Mouse (Mus musculus) testis, postnatal 10 days (tissue): ENCODE results near the gene Cox6b2.
"Not testable (repeated sequence)": the region's sequence is repeated elsewhere in the genome, so short reads cannot be mapped to it uniquely, and the experiment has no call there.

Experiments used
- DNase-seq: peaks from one replicate; pipeline ENCODE4 v3.0.0; 2021; ENCODE audit warnings: low spot score

Gene Cox6b2

GRCm38 (mm10) chr7:4752821-4753570, at the start of gene Cox6b2:
Cox6b2 (minus strand) TSS chr7:4753094.
- peak; percentile 94 for DNase-seq

GRCm38 (mm10) chr7:4802247-4802646, 49.4 kb upstream of the Cox6b2 start:
- no peak for DNase-seq

DNA sequence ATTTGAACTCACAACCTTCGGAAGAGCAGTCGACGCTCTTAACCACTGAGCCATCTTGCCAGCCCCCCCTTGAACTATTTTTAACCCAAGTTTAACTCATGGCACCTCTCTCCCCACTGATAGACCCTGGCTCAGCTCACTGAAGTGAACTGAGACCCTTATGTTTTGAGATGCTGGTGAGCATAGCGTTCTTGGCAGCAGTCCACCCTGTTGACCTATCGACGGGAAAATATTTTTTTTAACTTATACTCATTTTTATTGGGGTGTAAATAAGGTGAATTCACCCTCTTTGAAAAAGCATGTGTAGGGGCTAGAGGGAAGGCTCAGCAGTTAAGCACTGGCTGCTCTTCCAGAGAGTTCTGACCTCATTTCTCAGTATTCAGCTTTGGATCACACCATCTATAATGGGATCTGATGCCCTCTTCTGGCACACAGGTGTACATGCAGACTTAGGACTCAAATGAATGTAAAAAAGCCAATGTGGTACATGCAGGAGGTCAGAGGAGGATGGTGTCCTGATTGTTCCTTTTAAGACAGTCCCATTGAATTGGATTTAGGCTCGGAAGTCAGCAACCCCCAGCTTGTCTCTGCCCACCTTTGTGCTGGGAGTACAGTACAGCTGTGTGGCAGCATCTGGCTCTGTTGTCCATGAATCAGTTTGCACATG, 43.0 kb upstream of the Cox6b2 start:
- DNase-seq, result peak; percentile 52

- DNase-seq, result no peak
Measured at GRCm38 (mm10) chr7:4794631-4795168, 41.8 kb upstream of the Cox6b2 start.

DNA sequence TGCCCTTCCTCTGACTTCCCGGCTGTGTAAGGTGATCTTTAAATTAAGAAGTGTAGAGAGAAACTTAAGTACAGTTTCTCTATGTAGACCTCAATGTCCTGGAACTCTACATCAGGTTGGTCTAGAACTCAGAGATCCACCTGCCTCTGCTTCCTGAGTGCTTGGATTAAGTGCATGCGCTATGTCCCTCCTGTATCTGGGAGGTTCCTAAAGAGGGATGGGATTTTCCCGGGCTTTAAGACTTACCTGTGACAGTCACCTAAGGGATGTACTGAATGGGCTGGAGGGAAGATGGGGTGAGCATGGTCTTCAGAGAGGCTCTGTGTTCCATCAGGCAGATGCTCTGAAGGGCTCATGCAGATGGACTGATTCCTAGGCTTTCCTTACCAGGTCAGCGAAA, 40.8 kb upstream of the Cox6b2 start:
- no peak for DNase-seq

- not testable (repeated sequence) for DNase-seq
Measured at GRCm38 (mm10) chr7:4793248-4793647, 40.4 kb upstream of the Cox6b2 start.

DNA sequence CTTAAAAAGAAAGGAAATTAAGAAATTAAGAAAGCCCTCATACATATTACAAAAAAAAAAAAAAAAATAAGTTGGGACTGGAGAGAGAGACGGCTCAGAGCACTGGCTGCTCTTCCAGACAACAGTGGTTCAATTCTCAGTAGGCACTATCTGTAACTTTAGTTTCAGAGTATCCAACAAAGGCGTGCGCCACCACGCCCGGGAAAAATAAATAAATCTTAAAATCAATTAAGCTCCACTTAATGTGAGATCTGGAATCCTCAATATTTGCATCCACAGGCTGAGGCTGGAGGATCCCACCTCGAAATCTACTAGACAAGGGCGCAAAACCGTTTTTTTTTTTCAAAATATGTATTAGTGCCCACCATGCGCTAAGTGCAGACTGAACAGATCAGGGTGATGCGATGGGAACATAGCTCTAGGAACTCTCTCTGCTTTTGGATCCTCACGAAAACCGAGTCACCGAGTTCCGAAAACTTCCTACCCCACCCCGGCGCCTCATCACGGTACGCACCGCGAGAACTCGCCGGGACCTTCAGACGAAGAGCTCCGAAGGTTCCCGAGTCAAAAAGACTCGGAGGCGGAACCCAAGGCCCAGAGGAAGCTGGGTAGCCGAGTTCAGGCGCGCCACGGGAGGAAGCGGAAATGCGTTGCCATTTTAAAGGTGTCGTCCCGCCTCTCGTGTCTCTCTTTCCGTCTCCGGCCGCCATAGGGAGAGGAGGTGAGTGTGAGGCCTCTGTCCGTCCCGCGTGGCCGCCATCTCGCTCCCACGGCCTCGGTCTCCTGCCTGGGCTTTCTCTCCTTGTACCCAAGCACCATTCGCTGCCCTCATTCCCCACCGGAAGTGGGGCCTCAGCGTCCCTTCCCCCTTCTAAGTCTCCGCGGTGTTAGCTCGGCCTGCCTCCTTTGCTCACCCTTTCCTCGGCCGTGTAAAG, 39.7 kb upstream of the Cox6b2 start, which contains the start of gene Rpl28:
Rpl28 (plus strand) TSS at position 597 of the 935 bp plus-strand sequence.
- DNase-seq, result peak; percentile 94

DNA sequence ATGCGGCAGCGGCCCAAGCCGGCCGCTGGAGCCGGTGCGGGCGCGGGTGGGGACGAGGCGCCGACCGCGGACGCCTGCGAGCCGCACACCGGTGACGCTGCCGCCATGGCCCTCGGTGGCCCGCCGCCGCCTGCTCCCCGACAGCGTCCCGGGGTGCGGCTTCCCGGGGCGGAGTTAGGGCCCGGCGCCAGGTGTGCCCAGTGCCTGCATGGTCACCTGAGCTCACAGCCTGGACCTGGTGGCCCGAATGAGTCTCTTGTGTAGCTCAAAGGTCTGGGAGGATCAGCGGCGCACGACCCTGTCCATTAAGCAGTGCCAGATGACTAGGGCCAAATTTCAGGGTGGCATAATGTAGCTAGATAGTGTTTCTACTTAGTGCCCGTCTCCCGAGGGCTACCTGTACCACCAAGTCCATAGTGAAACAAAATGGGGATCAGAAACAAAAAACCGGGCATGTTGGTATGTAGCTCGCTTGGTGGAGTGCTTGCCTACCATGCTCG, 36.6 kb upstream of the Cox6b2 start, which contains the start of gene Tmem238:
Tmem238 (minus strand) TSS at position 221 of the 500 bp plus-strand sequence.
- no peak for DNase-seq

DNA sequence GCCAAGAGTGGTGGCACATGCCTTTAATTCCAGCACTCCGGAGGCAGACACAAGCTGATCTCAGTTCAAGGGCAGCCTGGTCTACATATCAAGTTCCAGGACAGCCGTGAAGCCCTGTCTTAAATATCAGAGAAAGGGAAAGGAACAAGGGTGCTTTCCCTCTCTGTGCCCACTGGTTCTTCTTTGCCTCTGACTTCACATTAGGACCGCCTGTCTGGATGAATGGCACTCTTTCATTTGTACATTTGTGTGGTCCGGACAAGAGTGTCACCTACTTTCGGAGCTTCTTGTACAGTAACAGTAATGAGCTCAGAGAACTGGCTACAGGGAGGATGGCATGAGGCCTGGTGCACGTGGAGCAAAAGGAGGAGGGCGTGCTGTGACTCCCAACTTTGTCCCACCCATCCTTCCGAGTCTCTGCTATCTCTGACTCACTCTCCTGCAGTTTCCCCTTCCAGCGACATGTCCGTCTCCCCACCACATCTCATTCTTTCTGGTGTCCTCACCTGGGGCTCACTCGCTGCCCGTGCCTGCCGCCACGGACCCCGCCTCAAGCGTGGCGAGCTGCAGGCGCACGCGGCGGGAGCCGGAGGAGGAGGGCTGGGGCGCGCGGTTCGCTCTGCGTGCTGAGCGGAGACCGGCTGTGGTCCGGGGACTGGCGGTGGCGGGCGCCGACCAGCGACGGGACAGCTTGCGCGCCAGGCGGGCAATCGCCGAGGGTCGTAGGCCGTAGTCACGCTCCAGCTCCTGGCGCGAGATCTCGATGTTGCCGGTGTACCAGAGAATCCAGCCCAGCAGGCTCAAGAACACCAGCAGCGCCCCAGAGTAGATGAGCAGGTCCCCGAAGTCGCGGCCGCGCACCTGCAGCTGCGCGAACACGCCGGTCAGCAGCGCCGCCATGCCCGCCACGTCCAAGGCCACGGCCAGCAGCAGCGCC, 35.9 kb upstream of the Cox6b2 start:
- DNase-seq, result peak; percentile 81

DNA sequence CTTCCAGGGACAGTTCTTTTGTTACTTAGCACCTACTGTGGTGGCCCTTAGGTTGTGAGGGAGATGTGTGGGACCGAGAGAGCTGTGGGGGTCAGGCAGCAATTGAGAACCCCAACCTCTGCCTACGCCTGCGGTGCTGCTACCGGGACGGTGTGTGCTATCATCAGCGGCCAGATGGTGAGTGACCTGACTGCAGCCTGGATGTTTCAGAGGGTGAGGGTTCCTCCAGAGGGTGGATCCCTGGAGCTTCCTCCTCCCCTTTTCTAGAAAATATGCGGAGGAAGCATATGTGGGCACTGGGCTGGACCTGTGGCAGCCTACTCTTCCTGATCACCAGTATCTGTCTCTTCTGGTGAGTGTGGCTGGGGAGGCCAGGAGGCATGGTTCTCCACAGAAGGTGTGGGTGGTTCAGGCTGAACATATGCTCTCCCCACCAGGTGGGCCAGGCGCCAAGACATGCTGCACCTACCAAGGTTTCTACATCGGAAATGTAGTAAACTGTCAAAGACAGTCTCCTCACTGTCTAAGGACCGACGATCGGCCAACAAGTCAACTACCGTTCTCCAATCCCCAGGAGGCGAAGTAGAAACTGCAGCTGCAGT, 30.9 kb upstream of the Cox6b2 start:
- DNase-seq, result peak; percentile 53

GRCm38 (mm10) chr7:4782759-4783158, 29.9 kb upstream of the Cox6b2 start, which contains the start of the genes Il11 and Tmem190:
Il11 (minus strand) TSS chr7:4782859.
Tmem190 (plus strand) TSS chr7:4782937.
- peak; percentile 34 for DNase-seq

- peak; percentile 36 for DNase-seq
Measured at GRCm38 (mm10) chr7:4782130-4782529, 29.2 kb upstream of the Cox6b2 start.

- peak; percentile 46 for DNase-seq
Measured at GRCm38 (mm10) chr7:4779921-4780320, 27.0 kb upstream of the Cox6b2 start.

DNA sequence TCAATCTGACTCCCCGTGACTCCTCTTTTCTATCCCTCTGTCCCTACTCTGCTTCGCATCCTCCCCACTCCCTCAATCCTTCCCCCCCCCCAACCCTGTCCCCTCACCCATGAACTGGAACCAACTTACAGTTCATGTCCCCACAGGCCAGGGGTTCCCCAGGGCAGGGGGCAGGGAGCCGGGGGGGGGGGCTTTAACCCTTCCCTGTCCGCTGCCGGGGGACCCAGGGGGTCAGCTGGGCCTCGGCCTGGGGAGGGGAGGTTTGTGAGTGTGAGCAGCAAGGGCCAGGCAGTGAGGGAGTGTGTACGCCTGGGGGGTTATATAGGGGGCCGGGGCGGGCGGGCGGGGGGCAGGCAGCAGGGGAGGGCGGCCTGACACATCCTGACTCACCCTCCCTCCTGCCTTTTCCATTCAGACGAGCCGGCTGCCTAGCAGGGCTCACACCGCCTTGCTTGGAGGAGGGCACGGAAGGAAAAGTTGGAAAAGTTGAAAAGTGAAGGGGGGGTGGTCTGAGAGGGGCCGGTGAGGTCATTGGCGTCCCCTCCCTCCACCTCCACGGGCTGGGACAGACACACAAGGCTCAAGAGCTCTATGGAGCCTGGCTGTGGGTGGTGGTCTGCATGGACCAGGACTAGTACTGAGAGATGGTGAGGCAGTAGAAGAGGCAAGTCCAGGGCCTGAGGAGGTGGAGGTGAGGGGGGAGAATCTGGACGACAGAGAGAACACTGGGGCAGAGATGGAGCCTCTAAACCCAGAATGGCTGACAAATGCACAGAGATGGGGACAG, 25.1 kb upstream of the Cox6b2 start:
- DNase-seq, result peak; percentile 38

DNA sequence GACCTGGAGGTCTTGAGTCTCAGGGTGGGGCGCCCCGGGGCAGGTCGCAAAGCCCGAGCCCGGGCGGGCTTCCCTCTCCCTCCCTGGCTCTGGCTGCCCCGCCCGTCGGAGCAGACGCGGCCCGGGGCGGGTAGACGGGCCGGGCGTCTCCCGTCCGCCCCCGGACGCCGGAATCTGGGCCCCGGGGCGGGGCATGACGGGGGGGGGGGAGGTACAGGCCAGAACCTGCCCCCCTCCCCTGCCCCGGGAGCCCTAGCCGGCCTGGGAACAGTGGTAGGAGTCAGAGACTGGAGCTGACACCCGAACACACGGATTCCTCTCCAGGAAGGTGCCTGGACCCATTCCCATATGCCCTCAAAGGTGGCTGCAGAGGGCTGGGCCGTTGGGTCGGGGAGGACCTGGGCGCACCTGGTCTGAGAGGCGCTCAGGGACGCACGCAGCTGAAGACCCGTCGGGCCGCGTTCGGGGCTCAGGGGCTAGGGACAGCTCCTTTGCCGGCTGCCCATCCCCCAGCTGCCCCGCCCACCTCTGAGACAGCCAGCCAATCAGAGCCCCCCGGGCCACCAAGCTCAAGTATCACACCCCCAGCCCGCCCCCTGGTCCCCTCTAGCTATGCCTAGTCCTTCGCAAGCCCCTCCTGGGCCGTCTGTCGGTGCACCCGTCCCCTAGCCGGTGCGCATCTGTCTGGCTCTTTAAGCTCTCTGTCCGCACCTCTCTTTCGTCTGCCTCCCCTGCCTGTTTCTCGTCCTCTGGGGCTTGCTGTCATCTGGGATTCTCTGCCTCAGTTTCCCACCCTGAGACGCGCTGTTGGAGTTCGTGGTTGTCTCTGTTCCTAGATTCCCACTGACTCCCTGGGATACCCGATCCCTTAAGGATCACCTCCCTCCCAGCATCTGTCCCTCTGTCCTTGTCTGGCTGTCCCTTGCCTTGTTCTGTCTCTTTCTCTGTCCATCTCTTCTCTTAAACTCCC, 24.3 kb upstream of the Cox6b2 start:
- peak; percentile 82 for DNase-seq

GRCm38 (mm10) chr7:4776131-4776530, 23.2 kb upstream of the Cox6b2 start:
- DNase-seq, result no peak

- DNase-seq, result no peak
Measured at GRCm38 (mm10) chr7:4771202-4771601, 18.3 kb upstream of the Cox6b2 start, which contains the start of gene Fam71e2. Fam71e2 (minus strand) TSS chr7:4771302.
